Mouse (Mus musculus) embryonic facial prominence, embryonic 12.5 days (tissue): ENCODE measurements around the gene Slc11a1. TPM values are rescaled to one million over a fixed set of nuclear protein-coding genes. Genes with fewer than 3 reads are reported as not detected.
"Not testable (repeated sequence)": the region's sequence is repeated elsewhere in the genome, so short reads cannot be mapped to it uniquely, and the experiment has no call there.

ENCODE experiments used
- ATAC-seq: fragments of 200-750 bp; cut with Nextera tagmentation; 2 replicates; pipeline ENCODE4 v1.8.0; 2017; ENCODE audit not compliant: insufficient number of reproducible peaks, insufficient read depth, low FRiP score, low TSS enrichment
- H3K27ac ChIP-seq: fragments of 300-500 bp; sonication (generic); 2 replicates; pipeline ENCODE4 v1.5.1; 2016; ENCODE audit warnings: mild to moderate bottlenecking
- H3K27me3 ChIP-seq: fragments of 300-500 bp; sonication (generic); 2 replicates; pipeline ENCODE4 v1.6.1; 2016; ENCODE audit warnings: mild to moderate bottlenecking, moderate library complexity
- H3K36me3 ChIP-seq: fragments of 300-500 bp; sonication (generic); 2 replicates; pipeline ENCODE4 v1.6.1; 2016; ENCODE audit warnings: mild to moderate bottlenecking
- H3K4me1 ChIP-seq: fragments of 300-500 bp; sonication (generic); 2 replicates; pipeline ENCODE4 v1.6.1; 2016
- H3K4me2 ChIP-seq: fragments of 300-500 bp; sonication (generic); replicated peaks from 2 replicates; pipeline ENCODE4 v1.6.1; 2016; ENCODE audit warnings: mild to moderate bottlenecking, moderate library complexity
- H3K4me3 ChIP-seq: fragments of 300-500 bp; sonication (generic); 2 replicates; pipeline ENCODE4 v1.5.1; 2016; ENCODE audit warnings: mild to moderate bottlenecking
- H3K9ac ChIP-seq: fragments of 300-500 bp; sonication (generic); 2 replicates; pipeline ENCODE4 v1.6.1; 2016; ENCODE audit warnings: mild to moderate bottlenecking, moderate library complexity
- H3K9me3 ChIP-seq: fragments of 300-500 bp; sonication (generic); 2 replicates; pipeline ENCODE4 v1.6.1; 2016; ENCODE audit warnings: mild to moderate bottlenecking, moderate library complexity
- WGBS: fragments of 180-500 bp; shearing (Covaris S2); methylation state at CpG from one replicate; pipeline ENCODE4 v1.1.7; 2016; 5-methylcytosine and 5-hydroxymethylcytosine counted together
- polyA plus RNA-seq: library from polyadenylated mRNA; unstranded; fragments of >200 nt; fragmentation: Nextera tagmentation; extraction: Ambion mirVana; gene quantifications from 2 replicates; pipeline ENCODE4 v1.2.1, GENCODE M21; 2016

Slc11a1 gene
- polyA plus RNA-seq, 1 experiment from 2014 or later = 4.1 TPM

GRCm38 (mm10) chr1:74338626-74339025, 36.4 kb upstream of the Slc11a1 start:
- no peak for ATAC-seq
- Histone ChIP-seq H3K36me3 (no peaks in the 10 kb centered on the region), H3K4me3 (no peak overlapping the region), H3K9me3 (no peaks in the 10 kb centered on the region), H3K27ac (no peak overlapping the region), H3K4me1 (peaks cover 10% of the 10 kb centered on the region; the same call in 1 of the 2 replicates), H3K4me2 (no peak overlapping the region), H3K27me3 (no peaks in the 10 kb centered on the region), H3K9ac (no peak overlapping the region)
- WGBS = 64% methylated on average over 4 of the region's 4 CpGs

GRCm38 (mm10) chr1:74339917-74340316, 35.1 kb upstream of the Slc11a1 start:
- Histone ChIP-seq H3K36me3 (no peaks in the 10 kb centered on the region), H3K4me1 (peaks cover 4% of the 10 kb centered on the region; the same call in 1 of the 2 replicates), H3K27me3 (no peaks in the 10 kb centered on the region), H3K9me3 (no peaks in the 10 kb centered on the region), H3K27ac (no peak overlapping the region), H3K4me2 (no peak overlapping the region), H3K9ac (no peak overlapping the region), H3K4me3 (no peak overlapping the region)
- 90% methylated on average over 9 of the region's 9 CpGs for WGBS
- no peak for ATAC-seq

- Histone ChIP-seq H3K27ac (no peak overlapping the region), H3K4me2 (no peak overlapping the region), H3K9me3 (no peaks in the 10 kb centered on the region), H3K4me3 (no peak overlapping the region), H3K27me3 (no peaks in the 10 kb centered on the region), H3K36me3 (no peaks in the 10 kb centered on the region), H3K4me1 (no peaks in the 10 kb centered on the region), H3K9ac (no peak overlapping the region)
- 96% methylated on average over 6 of the region's 6 CpGs for WGBS
- ATAC-seq = 0 out of 2 replicates have a peak, but pooled peaks have one; percentile 18
Observed at GRCm38 (mm10) chr1:74340361-74340764, 34.6 kb upstream of the Slc11a1 start.

GRCm38 (mm10) chr1:74340992-74341391, 34.0 kb upstream of the Slc11a1 start:
- H3K36me3 ChIP-seq, H3K27me3 ChIP-seq, H3K4me3 ChIP-seq, ATAC-seq, H3K4me1 ChIP-seq, H3K9ac ChIP-seq, H3K9me3 ChIP-seq, H3K4me2 ChIP-seq, H3K27ac ChIP-seq: not testable (repeated sequence)
- 82% methylated on average over 4 of the region's 4 CpGs for WGBS

GRCm38 (mm10) chr1:74341898-74342297, 33.1 kb upstream of the Slc11a1 start:
- no peaks in the 10 kb centered on the region for H3K27me3 ChIP-seq
- ATAC-seq = no peak
- H3K9ac ChIP-seq = no peak overlapping the region
- H3K4me2 ChIP-seq = no peak overlapping the region
- H3K4me3 ChIP-seq = no peak overlapping the region
- no peaks in the 10 kb centered on the region for H3K4me1 ChIP-seq
- 90% methylated on average over 7 of the region's 7 CpGs for WGBS
- no peaks in the 10 kb centered on the region for H3K9me3 ChIP-seq
- no peak overlapping the region for H3K27ac ChIP-seq
- H3K36me3 ChIP-seq = no peaks in the 10 kb centered on the region

GRCm38 (mm10) chr1:74342308-74342707, 32.7 kb upstream of the Slc11a1 start:
- Histone ChIP-seq H3K27me3 (no peaks in the 10 kb centered on the region), H3K4me3 (no peak overlapping the region), H3K9ac (no peak overlapping the region), H3K4me2 (no peak overlapping the region), H3K36me3 (no peaks in the 10 kb centered on the region), H3K9me3 (no peaks in the 10 kb centered on the region), H3K4me1 (no peaks in the 10 kb centered on the region), H3K27ac (no peak overlapping the region)
- 84% methylated on average over 1 of the region's 1 CpGs for WGBS
- ATAC-seq = no peak

GRCm38 (mm10) chr1:74343161-74343560, 31.8 kb upstream of the Slc11a1 start:
- no peak overlapping the region for H3K4me3 ChIP-seq
- ATAC-seq = no peak
- no peaks in the 10 kb centered on the region for H3K36me3 ChIP-seq
- H3K27me3 ChIP-seq = no peaks in the 10 kb centered on the region
- no peaks in the 10 kb centered on the region for H3K9me3 ChIP-seq
- H3K4me1 ChIP-seq = no peaks in the 10 kb centered on the region
- no peak overlapping the region for H3K9ac ChIP-seq
- no peak overlapping the region for H3K27ac ChIP-seq
- WGBS = 74% methylated on average over 5 of the region's 5 CpGs
- no peak overlapping the region for H3K4me2 ChIP-seq

GRCm38 (mm10) chr1:74344163-74344916, 30.7 kb upstream of the Slc11a1 start:
- no peak overlapping the region for H3K27ac ChIP-seq
- peaks cover 10% of the 10 kb centered on the region; the same call in 1 of the 2 replicates for H3K36me3 ChIP-seq
- H3K9me3 ChIP-seq = no peaks in the 10 kb centered on the region
- H3K9ac ChIP-seq = no peak overlapping the region
- 79% methylated on average over 11 of the region's 11 CpGs for WGBS
- H3K4me2 ChIP-seq = no peak overlapping the region
- H3K4me1 ChIP-seq = no peaks in the 10 kb centered on the region
- H3K4me3 ChIP-seq = no peak overlapping the region
- ATAC-seq = no peak
- no peaks in the 10 kb centered on the region for H3K27me3 ChIP-seq

- Histone ChIP-seq H3K4me1 (no peaks in the 10 kb centered on the region), H3K27me3 (no peaks in the 10 kb centered on the region), H3K9ac (no peak overlapping the region), H3K9me3 (no peaks in the 10 kb centered on the region), H3K4me2 (no peak overlapping the region), H3K4me3 (no peak overlapping the region), H3K36me3 (peaks cover 35% of the 10 kb centered on the region), H3K27ac (no peak overlapping the region)
- no peak for ATAC-seq
- WGBS = 91% methylated on average over 13 of the region's 13 CpGs
Observed at GRCm38 (mm10) chr1:74351185-74351769, 23.7 kb upstream of the Slc11a1 start.

GRCm38 (mm10) chr1:74352532-74353096, 22.4 kb upstream of the Slc11a1 start:
- Histone ChIP-seq H3K9me3 (no peaks in the 10 kb centered on the region), H3K4me2 (no peak overlapping the region), H3K9ac (no peak overlapping the region), H3K36me3 (peaks cover 35% of the 10 kb centered on the region), H3K4me1 (no peaks in the 10 kb centered on the region), H3K4me3 (no peak overlapping the region), H3K27me3 (no peaks in the 10 kb centered on the region), H3K27ac (no peak overlapping the region)
- no peak for ATAC-seq
- 71% methylated on average over 5 of the region's 5 CpGs for WGBS

GRCm38 (mm10) chr1:74353453-74354229, 21.4 kb upstream of the Slc11a1 start:
- WGBS = 89% methylated on average over 9 of the region's 9 CpGs
- H3K27me3 ChIP-seq = no peaks in the 10 kb centered on the region
- no peaks in the 10 kb centered on the region for H3K9me3 ChIP-seq
- H3K4me1 ChIP-seq = no peaks in the 10 kb centered on the region
- H3K4me2 ChIP-seq = no peak overlapping the region
- H3K27ac ChIP-seq = no peak overlapping the region
- no peak overlapping the region for H3K4me3 ChIP-seq
- ATAC-seq = no peak
- H3K9ac ChIP-seq = no peak overlapping the region
- peaks cover 31% of the 10 kb centered on the region for H3K36me3 ChIP-seq
